Mouse (Mus musculus) gastrocnemius, postnatal 10 days (tissue): ENCODE data around the gene Snrpd3. TPM values are rescaled to one million over a fixed set of nuclear protein-coding genes. Genes with fewer than 3 reads are reported as not detected.
A peak's percentile ranks its signal among the peaks of the same experiment; 100 is the strongest.
"Not testable (repeated sequence)": the region's sequence is repeated elsewhere in the genome, so short reads cannot be mapped to it uniquely, and the experiment has no call there.

ENCODE experiments used
- DNase-seq: peaks from one replicate; pipeline ENCODE4 v3.0.0; 2021; ENCODE audit warnings: mixed read lengths
- total RNA-seq, 2 experiments: library from RNA; stranded (reverse); gene quantifications; 2 replicates each; pipeline ENCODE4 v1.2.3; 2021

Snrpd3 gene
- total RNA-seq, 2 experiments from 2014 or later: 126 to 134 TPM

- no peak for DNase-seq
Observed at GRCm38 (mm10) chr10:75566321-75566720, 49.0 kb downstream of the Snrpd3 start.

GRCm38 (mm10) chr10:75566765-75567164 lies 49.4 kb downstream of the Snrpd3 start:
- DNase-seq: not testable (repeated sequence)

- no peak for DNase-seq
Observed at GRCm38 (mm10) chr10:75568029-75568428, 50.7 kb downstream of the Snrpd3 start.

- no peak for DNase-seq
Observed at GRCm38 (mm10) chr10:75568441-75568840, 51.1 kb downstream of the Snrpd3 start.

- no peak for DNase-seq
Observed at GRCm38 (mm10) chr10:75568851-75569250, 51.5 kb downstream of the Snrpd3 start.

- DNase-seq: no peak
Observed at GRCm38 (mm10) chr10:75570981-75571657, 53.8 kb downstream of the Snrpd3 start.

- no peak for DNase-seq
Observed at GRCm38 (mm10) chr10:75571937-75572336, 54.6 kb downstream of the Snrpd3 start.

GRCm38 (mm10) chr10:75573181-75573580 lies 55.8 kb downstream of the Snrpd3 start:
- no peak for DNase-seq

GRCm38 (mm10) chr10:75573965-75574364 lies 56.6 kb downstream of the Snrpd3 start:
- DNase-seq: no peak

GRCm38 (mm10) chr10:75579129-75579528 lies 61.8 kb downstream of the Snrpd3 start:
- DNase-seq: no peak

- peak; percentile 94 for DNase-seq
Observed at GRCm38 (mm10) chr10:75585876-75586552, 68.7 kb downstream of the Snrpd3 start.

GRCm38 (mm10) chr10:75586553-75586879 lies 69.2 kb downstream of the Snrpd3 start:
- no peak for DNase-seq

Other genes with a start within 250 kb of the Snrpd3 start
- gene Adora2a, start 200.7 kb upstream of the Snrpd3 start, total RNA-seq: 1 to 10 TPM; 4.3 to 6.2 TPM
- under 1 TPM; 0.20 to 0.21 TPM for gene Upb1, start 116.4 kb upstream of the Snrpd3 start, total RNA-seq
- 10 to 100 TPM; 46.9 to 47.5 TPM for gene Gucd1, start 421 bp downstream of the Snrpd3 start, total RNA-seq
- 1 to 10 TPM; 1.3 to 1.9 TPM for gene Lrrc75b, start 42.8 kb downstream of the Snrpd3 start, total RNA-seq
- 1 to 10 TPM in 1 of 2 experiments, under 1 TPM in 1; 0.52 to 1.0 TPM for gene Ggt1, start 44.1 kb downstream of the Snrpd3 start, total RNA-seq
- gene Ggt5, start 71.8 kb downstream of the Snrpd3 start, total RNA-seq: 1 to 10 TPM; 5.8 to 7.0 TPM
- 1 to 10 TPM; 2.6 to 3.3 TPM for gene Susd2, start 126.5 kb downstream of the Snrpd3 start, total RNA-seq
- gene Cabin1, start 246.8 kb downstream of the Snrpd3 start, total RNA-seq: 10 to 100 TPM; 11.7 to 18.7 TPM